Mouse (Mus musculus): ENCODE measurements at regions not wholly inside any gene's neighbourhood (a gene's known extent, or its start where the extent isn't known, plus 50 kb on each side); places are given as distances from the start of the nearest gene placed in this dataset.
"Not testable (repeated sequence)": the region's sequence is repeated elsewhere in the genome, so short reads cannot be mapped to it uniquely, and the experiment has no call there.

GRCm38 (mm10) chr15:8782131-8782507, 71.6 kb upstream of the Slc1a3 start:
- H3K27ac ChIP-seq, result no peak overlapping the region
- H3K4me3 ChIP-seq, result no peak overlapping the region
- no peak for TF ChIP-seq CTCF (IDR thresholded peaks at IDR 0.05)
- no peak for DNase-seq
- intact Hi-C loops (cut with DNase I), result no loop called here

DNA sequence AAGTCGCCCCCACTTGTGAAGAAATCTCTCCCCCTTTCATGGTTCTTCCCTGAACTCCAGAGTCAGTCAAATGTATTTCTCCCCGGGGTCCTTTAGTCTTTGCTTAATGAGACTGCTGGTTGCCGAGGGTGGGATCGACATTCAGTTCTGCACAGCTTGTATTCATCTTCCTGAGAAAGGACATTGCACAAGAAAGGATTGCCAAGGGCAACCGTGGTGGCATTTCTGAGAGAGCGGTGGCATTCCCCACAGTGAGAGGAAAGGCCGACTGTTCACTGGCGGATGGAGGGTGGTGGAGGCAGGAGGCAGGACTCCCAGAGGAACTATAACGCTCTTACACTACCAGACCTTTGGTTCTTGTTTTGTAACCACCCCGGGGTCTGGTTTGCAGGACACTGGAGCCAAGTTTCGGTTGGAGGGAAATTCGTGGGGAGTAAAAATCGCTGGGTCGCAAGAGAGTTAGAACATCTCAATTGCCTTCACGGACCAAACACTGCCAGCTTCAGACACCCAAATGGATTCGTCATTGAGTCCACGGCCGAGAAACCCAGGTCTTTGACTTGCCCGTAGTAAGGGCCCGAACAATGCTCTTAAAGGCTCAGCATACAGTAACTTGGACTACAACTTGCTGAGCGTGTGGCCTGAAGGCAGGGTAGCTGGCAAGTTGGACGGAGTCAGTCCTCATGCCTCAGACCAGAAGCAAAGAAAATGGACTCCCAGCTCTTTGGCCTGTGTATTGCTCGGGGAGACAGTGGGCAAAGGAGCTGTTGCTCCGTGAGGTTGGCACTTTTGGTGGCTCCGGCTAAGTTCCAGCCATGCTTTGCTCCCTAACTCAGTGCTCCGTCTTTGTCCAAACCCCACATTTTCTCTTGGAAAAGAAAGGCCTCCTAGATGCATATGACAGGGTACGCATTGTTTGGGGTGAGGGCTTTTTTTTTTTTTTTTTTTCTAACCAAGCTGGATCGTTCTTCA, 70.9 kb upstream of the Slc1a3 start:
- DNase-seq, result no peak
- H3K27ac ChIP-seq, result no peak overlapping the region
- no peak overlapping the region for H3K4me3 ChIP-seq
- intact Hi-C loops (cut with DNase I), result no loop called here
- no peak for TF ChIP-seq CTCF (IDR thresholded peaks at IDR 0.05)

GRCm38 (mm10) chr15:8780371-8780866, 69.9 kb upstream of the Slc1a3 start:
- intact Hi-C loops (cut with DNase I), result no loop called here
- H3K27ac ChIP-seq, result no peak overlapping the region
- no peak overlapping the region for H3K4me3 ChIP-seq
- no peak for DNase-seq
- TF ChIP-seq CTCF (IDR thresholded peaks at IDR 0.05), result no peak

DNA sequence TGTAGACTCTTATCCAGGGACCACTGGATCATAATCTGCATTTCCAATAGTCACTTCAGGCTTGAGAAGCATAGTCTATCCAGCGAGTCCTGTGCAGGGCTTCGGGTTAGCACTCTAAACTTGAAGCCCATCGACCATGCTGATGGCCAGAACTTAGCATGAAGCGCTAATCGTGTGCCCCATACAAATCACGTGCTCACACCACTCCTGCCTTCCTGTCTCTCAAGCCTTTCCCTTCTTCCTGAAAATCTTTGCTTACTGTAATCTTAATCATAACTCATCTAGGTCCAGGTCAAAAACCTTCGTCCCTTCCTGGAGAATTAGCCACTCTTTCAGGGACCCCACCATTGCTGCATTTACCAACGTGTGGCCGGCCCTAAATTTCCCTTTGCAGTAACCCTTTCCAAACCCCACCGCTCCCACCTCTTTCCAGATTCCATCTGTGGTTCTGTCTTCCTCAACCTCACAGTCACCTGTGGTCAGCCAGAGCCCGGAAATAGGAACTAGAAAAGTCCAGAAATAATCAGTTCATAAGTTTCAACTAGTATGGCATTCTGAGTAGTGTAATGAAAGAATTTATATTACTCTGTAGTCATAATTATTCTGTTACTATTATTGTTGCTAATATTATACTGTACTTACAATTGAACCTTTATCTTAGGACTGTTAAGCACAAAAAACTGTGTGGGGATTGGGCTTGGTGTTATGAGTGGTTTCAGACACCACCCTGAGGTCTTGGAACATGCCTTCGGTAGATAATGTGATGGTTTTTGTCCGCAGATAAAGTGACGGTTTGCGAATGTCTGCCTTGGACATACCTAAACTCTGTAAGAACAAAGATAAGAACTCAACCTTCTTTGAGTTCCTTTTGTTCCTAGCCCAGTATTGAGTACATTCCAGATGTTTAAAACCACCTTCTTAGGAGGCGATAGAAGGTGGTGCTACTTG, 57.3 kb upstream of the Slc1a3 start:
- Histone ChIP-seq H3K4me3 (no peak overlapping the region), H3K27ac (no peak overlapping the region)
- DNase-seq, result no peak
- TF ChIP-seq CTCF (IDR thresholded peaks at IDR 0.05), result no peak
- intact Hi-C loops (cut with DNase I), result no loop called here

DNA sequence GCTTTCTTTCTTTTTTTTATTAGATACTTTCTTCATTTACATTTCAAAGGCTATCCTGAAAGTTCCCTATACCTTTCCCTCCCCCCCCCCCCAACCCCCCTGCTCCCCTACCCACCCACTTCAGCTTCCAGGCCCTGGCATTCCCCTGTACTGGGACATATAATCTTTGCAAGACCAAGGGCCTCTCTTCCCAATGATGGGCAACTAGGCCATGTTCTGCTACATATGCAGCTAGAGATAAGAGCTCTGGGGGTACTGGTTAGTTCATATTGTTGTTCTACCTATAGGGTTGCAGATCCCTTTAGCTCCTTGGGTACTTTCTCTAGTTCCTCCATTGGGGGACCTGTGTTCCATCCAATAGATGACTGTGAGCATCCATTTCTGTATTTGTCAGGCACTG, 55.6 kb upstream of the Slc1a3 start:
- H3K4me3 ChIP-seq; DNase-seq; intact Hi-C loops (cut with DNase I); H3K27ac ChIP-seq: not testable (repeated sequence)

DNA sequence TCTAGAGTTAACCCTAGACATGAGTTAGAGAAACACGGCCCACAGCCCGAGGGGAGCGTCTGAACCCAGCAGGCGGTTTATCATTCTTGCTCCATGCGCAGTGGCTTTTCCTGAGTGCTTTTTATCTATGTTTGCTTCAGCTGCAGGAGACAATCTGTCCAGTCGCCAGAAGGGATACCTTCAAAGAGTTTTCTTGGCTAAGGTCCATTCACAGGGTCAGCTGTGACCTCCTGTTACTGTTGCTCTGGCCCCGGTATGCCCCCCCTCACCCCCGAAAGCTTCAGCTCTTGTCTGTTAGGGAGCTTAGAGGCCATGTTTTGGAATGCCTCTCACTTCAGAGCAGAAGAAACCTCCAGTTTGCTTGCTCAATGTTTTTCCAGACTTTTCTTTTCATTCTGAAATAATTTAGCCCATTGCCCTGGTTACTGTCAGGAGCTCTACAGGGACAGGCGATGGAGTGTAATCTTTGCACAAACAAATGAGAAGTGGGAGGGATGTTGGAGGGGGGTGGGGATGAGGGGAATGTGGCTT, 51.2 kb upstream of the Slc1a3 start:
- TF ChIP-seq CTCF (IDR thresholded peaks at IDR 0.05), result no peak
- Histone ChIP-seq H3K27ac (no peak overlapping the region), H3K4me3 (no peak overlapping the region)
- no peak for DNase-seq
- intact Hi-C loops (cut with DNase I), result no loop called here

DNA sequence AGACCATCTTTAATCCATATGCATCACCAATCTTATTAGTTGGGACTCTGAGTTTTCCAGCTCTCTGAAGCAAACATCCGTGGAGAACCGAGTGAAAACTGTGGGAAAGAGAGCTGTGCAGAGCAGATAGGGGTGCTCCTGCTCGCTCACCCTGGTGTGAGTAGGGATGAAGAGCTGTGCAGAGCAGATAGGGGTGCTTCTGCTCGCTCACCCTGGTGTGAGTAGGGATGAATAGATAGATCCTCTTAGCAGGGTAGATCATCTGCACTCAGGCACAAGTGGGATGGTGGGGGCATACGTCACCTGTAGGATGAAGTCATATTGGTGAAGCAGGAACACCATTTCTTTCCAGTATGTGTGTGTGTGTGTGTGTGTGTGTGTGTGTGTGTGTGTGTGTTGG, 50.6 kb upstream of the Slc1a3 start:
- Histone ChIP-seq H3K4me3 (no peak overlapping the region), H3K27ac (no peak overlapping the region)
- intact Hi-C loops (cut with DNase I), result no loop called here
- TF ChIP-seq CTCF (IDR thresholded peaks at IDR 0.05), result no peak
- no peak for DNase-seq

Data from gastrocnemius, adult 2 months (tissue).